Mouse (Mus musculus) kidney, adult 2 months (tissue): Measurements from ENCODE around the gene Zfp950. TPM values are rescaled to one million over a fixed set of nuclear protein-coding genes. Genes with fewer than 3 reads are reported as not detected.
"Not testable (repeated sequence)": the region's sequence is repeated elsewhere in the genome, so short reads cannot be mapped to it uniquely, and the experiment has no call there.

Experiments
- DNase-seq: peaks from one replicate; pipeline ENCODE4 v3.0.0; 2021
- H3K27ac ChIP-seq: fragments of 200-500 bp; 2 replicates; pipeline ENCODE4 v1.5.1; 2012; ENCODE audit warnings: low read depth, low read length, control low read depth, inconsistent platforms; ENCODE audit not compliant: insufficient read depth
- H3K27me3 ChIP-seq: fragments of 200-500 bp; replicated peaks from 2 replicates; pipeline ENCODE4 v1.6.1; 2012; ENCODE audit warnings: mild to moderate bottlenecking, moderate library complexity, low read length, inconsistent platforms; ENCODE audit not compliant: control insufficient read depth, insufficient read depth
- H3K36me3 ChIP-seq: fragments of 200-500 bp; 2 replicates; pipeline ENCODE4 v1.6.1; 2012; ENCODE audit warnings: mild to moderate bottlenecking, moderate library complexity, low read length, inconsistent platforms; ENCODE audit not compliant: control insufficient read depth, insufficient read depth
- H3K4me1 ChIP-seq: fragments of 200-500 bp; 2 replicates; pipeline ENCODE4 v1.6.1; 2011; ENCODE audit warnings: low read length; ENCODE audit not compliant: control insufficient read depth, insufficient read depth
- H3K4me3 ChIP-seq: fragments of 200-500 bp; 2 replicates; pipeline ENCODE4 v1.5.1; 2011; ENCODE audit warnings: mild to moderate bottlenecking, low read depth, low read length, control low read depth; ENCODE audit not compliant: insufficient read depth
- CTCF ChIP-seq: fragments of 200-500 bp; conservative IDR thresholded peaks from 2 replicates; pipeline ENCODE4 v1.5.1; 2011; ENCODE audit warnings: low read depth, mild to moderate bottlenecking, control low read depth, low read length, moderate library complexity, mixed read lengths; ENCODE audit not compliant: insufficient read depth, insufficient read length
- POLR2A ChIP-seq: fragments of 200-500 bp; IDR thresholded peaks from one replicate; pipeline ENCODE4 v1.6.1; 2011; ENCODE audit warnings: low read depth, low read length, control low read depth
- WGBS: fragments of 180-500 bp; shearing (Covaris S2); methylation state at CpG from one replicate; pipeline ENCODE4 v1.1.7; 2018; 5-methylcytosine and 5-hydroxymethylcytosine counted together
- polyA plus RNA-seq: library from polyadenylated mRNA; depleted of rRNA; stranded (reverse); fragments of >200 nt; gene quantifications from 2 replicates; pipeline ENCODE4 v1.2.3, GENCODE M21; 2012; rRNA removed

The Zfp950 gene
- 4.3 and 5.1 TPM in 2 replicates for polyA plus RNA-seq

DNA sequence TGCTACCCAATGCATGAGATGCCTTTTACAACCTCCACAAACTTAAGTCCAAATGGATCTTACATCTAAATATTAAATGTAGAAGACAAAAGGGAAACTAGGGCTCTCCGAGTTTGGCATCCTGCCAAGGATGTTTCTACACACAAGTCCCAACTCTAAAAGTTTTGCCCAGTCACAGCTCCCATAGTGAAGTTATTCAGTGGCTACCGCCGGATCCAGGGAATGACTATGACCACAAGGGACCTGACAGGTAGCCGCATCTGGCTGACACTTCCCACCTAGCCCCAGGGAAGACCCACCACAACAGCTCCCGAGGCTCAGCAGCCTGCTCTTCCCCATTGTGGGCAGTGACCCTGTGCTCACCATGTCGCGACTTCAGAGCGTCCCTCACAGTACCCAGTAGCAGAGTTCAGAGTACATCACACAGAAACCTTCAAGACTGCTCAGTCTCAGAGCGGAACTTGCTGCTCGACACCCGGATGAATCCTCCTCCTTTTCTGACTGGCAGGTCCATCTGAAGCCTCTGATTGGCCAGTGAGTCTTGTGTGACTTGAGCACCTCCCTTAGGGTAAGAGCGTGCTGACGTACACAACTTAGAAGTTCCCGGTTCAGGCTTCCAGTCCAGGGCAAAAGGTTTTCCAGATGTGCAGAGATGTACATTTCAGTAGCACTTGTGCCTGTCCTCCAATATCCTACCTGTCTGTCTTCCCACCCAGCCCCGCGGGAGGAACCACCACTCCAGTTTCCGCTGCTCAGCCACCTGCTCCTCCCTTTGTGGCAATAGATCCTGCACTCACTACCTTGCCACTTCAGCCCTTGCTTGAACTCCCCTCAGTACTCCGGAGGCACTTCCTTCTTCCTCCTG is at the start of gene Zfp950:
Gene Zfp950 (minus strand): TSS at position 499 of the 865 bp plus-strand sequence.
- TF ChIP-seq CTCF (no peak), POLR2A (no peak)

DNA sequence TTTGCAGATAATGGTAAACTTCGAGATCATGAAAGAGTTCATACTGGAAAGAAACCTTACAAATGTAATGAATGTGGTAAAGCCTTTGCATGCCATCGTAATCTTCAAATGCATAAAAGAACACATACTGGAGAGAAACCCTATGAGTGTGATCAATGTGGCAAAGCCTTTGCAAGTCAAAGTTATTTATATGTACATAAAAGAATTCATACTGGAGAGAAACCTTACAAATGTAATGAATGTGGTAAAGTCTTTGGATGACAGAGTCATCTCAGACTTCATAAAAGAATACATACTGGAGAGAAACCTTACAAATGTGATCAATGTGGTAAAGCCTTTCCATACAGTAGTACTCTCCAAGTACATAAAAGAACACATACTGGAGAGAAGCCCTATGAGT is 43.0 kb upstream of the Zfp950 start, which contains the start of gene Gm6020:
Gene Gm6020 (plus strand): TSS at position 301 of the 400 bp plus-strand sequence.
- not testable (repeated sequence) for H3K4me3 ChIP-seq, H3K4me1 ChIP-seq, H3K27me3 ChIP-seq, H3K36me3 ChIP-seq, H3K27ac ChIP-seq, DNase-seq
- 83% methylated on average over 2 of the region's 2 CpGs for whole genome bisulfite sequencing

More for the DNA sequence above, at the start of gene Zfp950:
- Histone ChIP-seq H3K27ac (peak within 1 kb of the TSS; percentile 19; the same call in 1 of the 2 replicates), H3K4me3 (peak within 1 kb of the TSS; percentile 81), H3K4me1 (peaks cover 4% of the 10 kb centered on the region; the same call in 1 of the 2 replicates), H3K36me3 (peaks cover 1% of the 10 kb centered on the region; the same call in 1 of the 2 replicates), H3K27me3 (no peaks in the 10 kb centered on the region)
- WGBS: 1% methylated on average over 18 of the region's 18 CpGs
- peak; percentile 97 for DNase-seq

- DNase-seq: peak; percentile 8
Observed at GRCm38 (mm10) chr19:61175756-61176324, 35.2 kb upstream of the Zfp950 start, which contains the start of gene Gm7102. Gm7102 (minus strand) TSS chr19:61176309.

DNA sequence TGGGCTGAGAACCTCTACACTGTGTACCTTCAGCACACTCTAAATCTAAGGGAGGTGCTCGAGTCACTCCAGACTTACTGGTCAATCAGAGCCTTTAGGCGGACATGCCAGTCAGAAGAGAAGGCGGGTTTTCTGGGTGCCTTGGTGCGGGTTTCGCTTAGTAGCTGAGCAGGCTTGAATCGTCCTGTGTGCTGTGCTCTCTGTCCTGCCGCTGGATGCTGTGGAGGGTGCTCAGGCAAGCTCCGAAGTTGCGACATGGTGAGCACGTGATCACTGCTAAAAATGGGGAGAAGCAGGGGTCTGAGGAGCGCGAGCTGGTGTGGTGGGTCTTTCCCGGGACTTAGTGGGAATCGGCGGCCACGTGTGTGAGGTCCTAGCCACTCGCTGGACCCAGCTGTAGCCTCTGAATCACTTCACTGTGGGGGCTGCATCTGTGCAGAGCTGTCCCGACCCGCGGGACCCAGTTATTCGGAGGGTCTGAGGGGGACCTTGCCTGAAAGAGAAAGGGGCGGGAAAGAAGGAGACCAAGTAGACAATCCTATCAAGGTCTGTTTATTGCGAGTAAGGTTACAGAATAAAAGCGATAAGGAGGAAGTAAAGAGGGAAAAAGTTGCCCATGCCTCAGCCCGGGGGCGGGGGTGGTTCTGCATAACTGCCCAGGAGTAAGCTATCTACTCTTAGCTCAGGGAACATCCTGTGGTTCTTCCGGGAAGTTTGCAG is 11.2 kb upstream of the Zfp950 start:
- no peak for DNase-seq
- no peaks in the 10 kb centered on the region for H3K36me3 ChIP-seq
- peak overlapping the region; percentile 62; the same call in 1 of the 2 replicates for H3K27ac ChIP-seq
- no peaks in the 10 kb centered on the region for H3K4me1 ChIP-seq
- H3K27me3 ChIP-seq: no peaks in the 10 kb centered on the region
- H3K4me3 ChIP-seq: peak overlapping the region; percentile 65
- TF ChIP-seq CTCF: no peak
- TF ChIP-seq POLR2A: no peak
- WGBS: 2% methylated on average over 27 of the region's 27 CpGs

More at GRCm38 (mm10) chr19:61175756-61176324, 35.2 kb upstream of the Zfp950 start, which contains the start of gene Gm7102:
- no peaks in the 10 kb centered on the region for H3K36me3 ChIP-seq
- no peak within 1 kb of the TSS for H3K27ac ChIP-seq
- H3K27me3 ChIP-seq: no peaks in the 10 kb centered on the region
- no peak within 1 kb of the TSS for H3K4me3 ChIP-seq
- TF ChIP-seq POLR2A (no peak), CTCF (no peak)
- no peaks in the 10 kb centered on the region for H3K4me1 ChIP-seq
- 27% methylated on average over 39 of the region's 39 CpGs for WGBS

DNA sequence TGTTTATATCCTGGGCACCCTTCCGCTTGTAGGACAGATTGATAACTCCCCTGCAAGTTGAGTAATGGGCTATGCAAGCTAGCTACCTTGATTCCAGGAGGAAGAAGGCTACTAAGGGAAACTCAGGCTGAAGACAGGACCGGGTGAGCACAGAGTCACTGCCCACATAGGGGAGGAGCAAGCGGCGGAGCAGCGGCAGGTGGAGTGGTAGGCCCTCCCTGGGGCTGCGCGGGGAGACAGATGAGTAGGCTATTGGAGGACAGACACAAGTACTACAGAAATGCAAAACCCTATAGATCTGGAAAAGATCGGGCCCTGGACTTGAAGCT is 10.7 kb upstream of the Zfp950 start:
- TF ChIP-seq CTCF (no peak), POLR2A (no peak)
- no peaks in the 10 kb centered on the region for H3K36me3 ChIP-seq
- H3K27me3 ChIP-seq: no peaks in the 10 kb centered on the region
- DNase-seq: peak; percentile 52
- WGBS: 7% methylated on average over 8 of the region's 8 CpGs
- H3K4me3 ChIP-seq: peak overlapping the region; percentile 65
- H3K4me1 ChIP-seq: no peaks in the 10 kb centered on the region
- peak overlapping the region; percentile 62; the same call in 1 of the 2 replicates for H3K27ac ChIP-seq

GRCm38 (mm10) chr19:61141299-61141698 is 659 bp upstream of the Zfp950 start:
- 23% methylated on average over 4 of the region's 4 CpGs for WGBS
- H3K4me1 ChIP-seq: peaks cover 4% of the 10 kb centered on the region; the same call in 1 of the 2 replicates
- H3K27me3 ChIP-seq: no peaks in the 10 kb centered on the region
- H3K4me3 ChIP-seq: no peak overlapping the region
- no peak overlapping the region for H3K27ac ChIP-seq
- H3K36me3 ChIP-seq: no peaks in the 10 kb centered on the region
- TF ChIP-seq POLR2A (no peak), CTCF (no peak)
- peak; percentile 20 for DNase-seq
